Comparison of ENCODE assay signal across 8 mouse cellular contexts in genomic region chr7:19508150-19508923, GRCm38 (mm10). TPM values are rescaled to one million over a fixed set of nuclear protein-coding genes. Genes with fewer than 3 reads are reported as not detected.
DNase-seq lines count a peak whose midpoint lies in the region; ATAC-seq lines count a peak whose summit lies in the region.

Bloc1s3 (minus strand) TSS chr7:19508367.
Trappc6a (plus strand) TSS chr7:19508395.

- H3K27me3 ChIP-seq in lung, embryonic 16.5 days (ENCODE audit: control insufficient read depth, insufficient read depth, low read depth, low read length) = no peaks in the 10 kb centered on the region

- no peaks in the 10 kb centered on the region for H3K9me3 ChIP-seq in lung, embryonic 16.5 days (ENCODE audit: control insufficient read depth, low read length)

- H3K9ac ChIP-seq in lung, embryonic 16.5 days (ENCODE audit: low read length) = peak within 1 kb of the TSS; percentile 76

- peak within 1 kb of the TSS; percentile 67 for H3K4me3 ChIP-seq in lung, embryonic 16.5 days (ENCODE audit: low read length)

- WGBS in lung, embryonic 16.5 days = under 1% methylated on average over 56 of the region's 56 CpGs

- peak within 1 kb of the TSS; percentile 95 for H3K4me2 ChIP-seq in lung, embryonic 16.5 days (ENCODE audit: low read depth, low read length)

- DNase-seq in MEL-GATA-1-ER (ENCODE audit: extremely low read depth, low read depth) = peak; percentile 95
- peak; percentile 91 for DNase-seq in cerebellum, adult 8-10 months
- DNase-seq in forelimb bud, embryonic 11.5 days (ENCODE audit: low read depth, low spot score) = peak; percentile 95
- DNase-seq in layer of hippocampus, adult 9-10 months (ENCODE audit: low spot score) = peak; percentile 90
- peak; percentile 85 for DNase-seq in ovary, postnatal 10 days (ENCODE audit: low spot score)
- peak; percentile 91 to 93 for DNase-seq in thymus, postnatal 10 days (ENCODE audit: low spot score in 2 of 2)

- H3K27ac ChIP-seq in lung, embryonic 16.5 days (ENCODE audit: low read length) = peak within 1 kb of the TSS; percentile 80

- H3K4me1 ChIP-seq in lung, embryonic 16.5 days (replicated peaks; ENCODE audit: control insufficient read depth, insufficient read depth, low read length) = peaks cover 10% of the 10 kb centered on the region

- no peaks in the 10 kb centered on the region for H3K36me3 ChIP-seq in lung, embryonic 16.5 days (ENCODE audit: control insufficient read depth, insufficient read depth, low read length)

- peak; percentile 96 for ATAC-seq in hematopoietic stem cell, adult 5-6 weeks (replicated peaks in 1 of 2; ENCODE audit: insufficient read depth in 1 of 2, low FRiP score in 2 of 2, low TSS enrichment in 1 of 2, low read depth in 1 of 2, poor library complexity in 2 of 2, severe bottlenecking in 2 of 2)
- peak; percentile 96 for ATAC-seq in lung, embryonic 16.5 days (ENCODE audit: low read depth)

RNA-seq across cellular contexts. Expression of gene Bloc1s3, which starts in this region (rescaled TPM):
- 1.4 and 2.1 TPM in 2 replicates for total RNA-seq in hematopoietic stem cell, adult 5-6 weeks (2017)
- 1.4 TPM in 2 replicates for polyA plus RNA-seq in lung, embryonic 16.5 days (2015; fragmentation: Nextera tagmentation; extraction: Ambion mirVana)

RNA-seq across cellular contexts. Expression of gene Trappc6a, which starts in this region (rescaled TPM):
- 24.2 and 30.8 TPM in 2 replicates for total RNA-seq in hematopoietic stem cell, adult 5-6 weeks (2017)
- polyA plus RNA-seq in lung, embryonic 16.5 days (2015; fragmentation: Nextera tagmentation; extraction: Ambion mirVana) = 104 and 111 TPM in 2 replicates

Comparison
In these comparisons a context has a peak if more than half of its experiments do, and no peak if none do; other contexts are left out.
1. Peak in every context shown above with its lines: DNase-seq, ATAC-seq, H3K4me3 ChIP-seq and H3K27ac ChIP-seq.